Mouse (Mus musculus): ENCODE data around the gene Acox1.

- no peak for TF ChIP-seq CTCF (IDR thresholded peaks at IDR 0.05; ENCODE audit: low read depth)
- no peak for TF ChIP-seq EP300 (optimal IDR thresholded peaks at IDR 0.05)
These were observed 13.0 kb downstream of the Acox1 start for GRCm38 (mm10) chr11:116185836-116186235.

Data from stomach, postnatal 0 days (tissue).